Mouse (Mus musculus): ENCODE measurements at regions not wholly inside any gene's neighbourhood (a gene's known extent, or its start where the extent isn't known, plus 50 kb on each side); places are given as distances from the start of the nearest gene placed in this dataset.

GRCm38 (mm10) chr13:19523686-19524085 lies 96.0 kb downstream of the Epdr1 start:
- TF ChIP-seq SIN3A (IDR thresholded peaks at IDR 0.05; ENCODE audit: low read length) (no peak), POLR2A (IDR thresholded peaks at IDR 0.05; ENCODE audit: low read depth, low read length) (no peak), CTCF (conservative IDR thresholded peaks at IDR 0.05 in 1 of 2, IDR thresholded peaks at IDR 0.05 in 1 of 2; ENCODE audit: low read depth in 2 of 2, low read length in 2 of 2) (no peak), ZNF384 (IDR thresholded peaks at IDR 0.05; ENCODE audit: low read depth, low read length) (no peak), TBP (conservative IDR thresholded peaks at IDR 0.05; ENCODE audit: low read depth, low read length) (no peak), POLR2AphosphoS2 (IDR thresholded peaks at IDR 0.05; ENCODE audit: low read depth, low read length) (no peak), RCOR1 (conservative IDR thresholded peaks at IDR 0.05; ENCODE audit: low read depth, low read length) (no peak), TCF12 (IDR thresholded peaks at IDR 0.05; ENCODE audit: low read depth, low read length) (no peak), EP300 (IDR thresholded peaks at IDR 0.05; ENCODE audit: low read length) (no peak)

Data from CH12.LX (cell line).